Mouse (Mus musculus) left cerebral cortex, adult 18-20 months (tissue): Measurements from ENCODE around the gene Ppif. TPM values are rescaled to one million over a fixed set of nuclear protein-coding genes. Genes with fewer than 3 reads are reported as not detected.

Experiments
- DNase-seq, 2 experiments: peaks; one replicate each; pipeline ENCODE4 v3.0.0; 2021 to 2022; ENCODE audit warnings: low spot score in 2 of 2, mixed read lengths in 1 of 2
- total RNA-seq, 2 experiments: library from RNA; stranded (reverse); gene quantifications; 2 replicates each; pipeline ENCODE4 v1.2.3; 2021

The Ppif gene
- total RNA-seq, 2 experiments from 2014 or later: 25.4 to 25.6 TPM

DNA sequence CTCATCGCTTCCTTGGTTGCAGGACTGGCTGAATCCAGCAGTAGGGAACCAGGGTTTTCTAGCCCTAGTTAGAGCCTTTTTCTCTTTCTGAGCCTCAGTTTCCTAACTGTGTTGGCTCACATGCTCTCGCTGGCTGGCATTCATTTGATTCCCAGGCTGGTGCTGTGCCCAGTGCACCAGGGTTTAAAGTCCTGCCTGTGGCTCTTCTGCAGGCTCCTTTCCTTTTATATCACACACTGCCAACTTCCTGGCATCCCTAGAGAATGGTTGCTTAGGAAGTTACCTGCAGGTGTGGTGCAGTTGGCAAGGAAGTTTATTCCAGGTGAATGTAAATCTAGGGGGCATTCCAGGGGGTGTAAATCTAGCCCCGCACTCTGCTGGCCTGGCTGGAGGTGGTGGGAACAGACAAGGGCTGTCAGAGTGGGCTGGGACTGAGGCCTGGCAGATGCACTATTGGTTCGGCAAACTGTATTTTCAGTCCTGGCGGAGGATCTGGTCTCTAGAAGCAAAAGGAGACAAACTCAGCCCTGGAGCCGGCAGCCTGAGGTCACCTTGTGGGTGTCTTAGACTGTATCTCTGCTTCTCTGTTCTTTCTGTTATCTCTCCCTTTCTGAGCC, 575 bp upstream of the Ppif start:
- no peak for DNase-seq

DNA sequence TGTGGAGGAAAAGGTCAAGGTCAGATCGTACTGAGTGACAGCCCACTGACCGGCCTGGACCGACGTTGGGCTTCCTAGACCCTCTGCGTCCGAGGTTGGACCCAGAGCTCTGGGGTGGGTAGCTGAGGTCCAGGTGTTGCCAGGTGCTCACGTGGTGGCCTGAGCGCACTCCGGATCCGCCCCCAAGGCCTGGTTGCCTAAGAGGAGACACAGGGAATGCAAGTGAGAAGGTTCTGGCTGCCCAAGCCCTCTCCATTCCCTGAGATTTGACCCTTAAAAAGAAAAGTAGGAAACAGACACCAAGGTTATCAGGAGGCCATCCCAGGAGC, 579 bp downstream of the Ppif start:
- no peak for DNase-seq

DNA sequence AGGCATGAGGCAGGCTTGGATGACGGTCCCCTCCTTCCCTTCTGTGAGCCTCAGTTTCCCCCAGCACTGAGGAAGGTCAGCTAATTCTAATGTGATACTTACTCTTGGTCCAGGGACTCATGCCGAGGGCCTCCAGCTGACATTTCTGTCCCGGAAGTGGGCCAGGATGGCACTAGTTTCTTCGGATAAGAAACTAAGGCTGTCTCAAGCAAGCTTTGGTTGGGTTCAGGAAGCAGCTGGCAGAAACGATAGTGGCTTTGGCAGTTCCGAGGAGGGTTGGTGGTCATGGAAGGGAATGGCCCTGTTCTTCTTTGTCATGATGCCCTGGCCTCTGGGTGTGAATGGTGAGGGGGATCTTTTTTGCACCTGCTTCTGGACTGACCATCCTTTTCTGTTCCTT, 1.1 kb downstream of the Ppif start:
- no peak for DNase-seq

DNA sequence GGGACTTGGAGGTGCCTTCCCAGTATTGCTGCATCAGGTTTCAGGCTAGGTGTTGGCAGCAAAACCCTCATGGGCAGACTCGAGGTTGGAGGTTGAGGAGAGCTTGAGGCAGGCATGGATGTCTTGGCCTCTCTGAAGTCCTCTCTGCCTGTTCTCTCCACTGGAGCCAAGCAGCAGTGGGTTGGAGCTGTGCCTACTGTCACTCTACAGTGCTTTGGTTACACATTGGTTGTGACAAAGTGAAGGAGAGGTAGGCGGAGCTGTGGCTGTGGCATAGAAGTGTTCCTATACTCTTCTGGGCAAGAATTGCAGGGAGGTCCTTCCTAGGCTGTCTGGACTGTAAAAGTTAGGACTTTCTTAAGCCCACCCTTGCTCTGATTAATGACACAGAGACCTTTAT, 2.4 kb downstream of the Ppif start:
- DNase-seq: no peak

DNA sequence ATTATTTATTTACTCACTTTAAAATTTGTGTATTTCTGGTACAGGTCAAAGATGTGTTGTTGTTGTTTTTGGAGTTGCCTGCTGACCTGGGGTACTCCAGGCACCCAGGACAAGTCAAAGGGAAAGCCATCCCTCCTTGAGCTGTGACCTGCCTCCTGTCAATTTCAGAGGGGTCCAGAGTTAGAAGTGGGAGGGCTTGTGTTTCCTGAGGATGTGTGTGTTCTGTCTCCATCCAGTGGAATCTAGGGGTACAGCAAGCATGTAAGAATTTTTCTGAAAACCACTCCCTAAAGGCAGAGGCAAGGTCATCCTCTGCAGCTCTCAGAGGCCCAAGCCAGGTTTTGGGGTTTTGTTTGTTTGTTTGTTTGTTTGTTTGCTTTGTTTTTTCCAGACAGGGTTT, 8.0 kb downstream of the Ppif start:
- DNase-seq: no peak

DNA sequence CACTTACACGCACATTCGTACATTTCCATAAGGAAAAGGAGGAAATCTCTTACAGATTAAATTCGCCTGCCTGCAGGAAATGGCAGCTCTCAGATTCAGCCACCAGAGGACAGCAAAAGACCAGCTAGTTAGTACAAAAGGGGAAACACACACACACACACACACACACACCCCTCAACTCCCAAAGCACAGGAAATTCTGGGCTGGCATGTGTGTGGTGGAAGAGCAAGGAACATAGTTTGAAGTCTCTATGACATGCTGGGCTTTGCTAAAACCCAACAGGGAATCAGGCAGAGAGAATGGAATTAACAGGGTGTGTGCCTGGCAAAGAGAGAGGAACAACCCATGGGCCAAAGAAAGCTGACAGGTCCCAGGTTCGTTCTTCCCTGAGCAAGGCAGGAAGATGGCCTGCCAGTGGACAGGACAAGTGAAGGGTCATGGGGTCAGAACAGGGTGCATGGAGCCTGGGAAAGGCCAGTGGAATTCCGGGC, 13.8 kb downstream of the Ppif start:
- DNase-seq: peak; percentile 47 to 63

DNA sequence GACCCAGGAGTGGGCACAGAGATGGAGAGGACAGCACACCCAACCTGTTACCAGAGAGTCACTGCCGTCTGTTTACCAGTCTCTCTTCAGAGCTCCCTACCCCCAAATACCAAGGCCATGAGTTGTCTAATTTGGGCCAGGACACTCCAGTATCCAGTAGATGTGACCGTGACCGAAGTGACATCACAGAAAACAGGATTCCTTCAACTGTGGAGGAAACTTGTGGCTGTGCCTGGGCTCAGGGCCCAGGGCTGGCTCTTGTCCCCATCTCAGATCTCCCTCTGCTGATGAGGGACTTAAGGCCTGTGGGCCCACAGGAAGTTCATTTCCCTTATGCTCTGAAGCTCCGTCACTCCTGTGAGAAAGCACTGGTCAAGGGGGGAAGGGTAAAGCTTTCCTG, 14.5 kb downstream of the Ppif start:
- no peak for DNase-seq

DNA sequence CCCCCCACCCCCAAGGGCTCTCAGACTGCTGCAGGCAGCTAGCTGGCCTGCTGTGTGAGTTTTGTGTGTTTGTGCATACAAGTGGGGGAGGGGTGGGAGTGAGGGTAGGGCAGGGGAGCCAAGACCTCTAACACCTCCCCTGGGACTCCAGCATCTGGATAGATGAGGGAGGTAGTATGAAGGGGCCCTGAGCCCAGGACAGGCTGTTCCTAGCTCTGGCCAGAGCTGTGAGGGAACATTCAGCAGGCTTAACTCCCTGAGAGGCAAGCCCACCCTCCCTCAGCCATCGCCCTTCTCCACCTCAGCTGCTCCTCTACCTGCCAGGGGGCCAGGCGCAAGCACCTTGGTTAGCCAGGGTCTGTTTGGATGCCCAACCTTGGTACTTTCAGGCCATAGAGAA, 15.0 kb downstream of the Ppif start:
- no peak for DNase-seq

DNA sequence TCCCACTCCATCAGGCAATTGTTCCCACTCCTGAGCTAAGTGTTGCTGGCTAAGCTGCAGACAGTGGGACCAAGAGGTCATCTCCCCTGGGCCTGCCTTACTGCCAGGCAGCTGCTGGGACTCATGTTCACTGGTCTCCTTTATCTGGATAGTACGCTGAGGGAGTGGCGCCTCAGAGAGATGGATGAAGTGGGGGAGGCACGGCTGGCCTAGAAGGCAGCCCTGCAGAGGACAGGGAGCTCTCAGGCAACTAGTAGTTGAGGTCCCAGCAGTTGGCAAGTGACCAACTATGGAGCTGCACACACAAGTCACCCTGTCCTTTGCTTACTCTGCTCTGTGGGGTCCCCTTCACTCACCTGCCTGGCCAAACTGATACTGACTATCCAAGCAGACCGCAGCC, 16.1 kb downstream of the Ppif start:
- DNase-seq: no peak

DNA sequence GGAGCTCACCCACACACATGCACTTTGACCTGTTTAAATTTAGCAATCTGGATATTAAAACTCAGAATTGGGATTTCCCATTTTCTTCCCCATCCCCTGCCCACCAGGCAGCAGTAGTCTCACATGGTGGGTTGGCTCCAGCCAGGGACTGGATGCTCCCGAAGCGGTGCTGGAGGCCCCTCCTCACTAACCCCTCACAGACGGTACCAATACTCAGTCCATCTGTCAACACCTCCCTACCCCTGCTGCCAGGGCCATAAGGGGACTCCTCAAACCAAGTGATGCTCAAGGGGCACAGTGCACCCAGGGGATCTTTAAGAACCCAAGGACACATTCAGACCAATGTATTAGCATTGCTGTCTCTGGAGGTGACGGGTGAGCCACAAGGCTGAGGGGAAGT, 16.7 kb downstream of the Ppif start:
- DNase-seq: no peak

DNA sequence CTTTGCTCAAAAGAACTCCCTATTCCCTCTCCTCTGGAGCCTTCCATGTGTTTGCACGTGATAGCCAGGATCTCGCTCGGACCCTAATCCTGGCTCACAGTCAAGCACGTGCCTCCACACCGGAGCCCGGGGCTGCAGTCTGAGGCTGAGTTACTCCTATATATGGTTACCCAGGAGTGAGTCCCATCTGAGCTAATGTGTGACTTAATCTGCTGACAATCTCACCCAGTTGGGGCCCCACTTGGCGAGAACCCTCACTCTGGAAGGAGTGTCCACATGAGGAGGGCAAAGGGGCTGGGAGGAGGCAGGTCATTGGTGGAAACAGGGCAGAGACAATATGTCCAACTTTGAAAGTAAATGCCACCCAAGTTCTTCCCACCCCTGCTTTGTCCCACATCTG, 17.2 kb downstream of the Ppif start:
- DNase-seq: no peak

DNA sequence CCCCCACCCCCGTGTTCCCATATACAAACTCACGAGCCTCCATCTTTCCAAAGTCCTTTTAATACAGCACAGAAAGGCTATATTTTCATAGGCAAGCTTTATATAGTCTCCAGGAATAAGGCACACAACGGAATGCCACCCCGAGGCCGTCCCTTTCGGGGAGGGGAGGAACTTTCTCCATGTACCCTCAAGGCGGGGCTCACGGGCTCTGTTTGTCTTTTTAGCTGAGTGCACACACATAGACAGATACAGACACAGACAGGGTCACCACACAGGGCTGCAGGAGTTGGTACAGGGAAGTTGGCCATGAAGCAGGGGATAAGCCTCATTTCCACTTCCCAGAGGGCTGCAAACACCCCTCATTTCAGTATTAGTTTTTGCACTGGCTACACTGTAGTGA, 17.6 kb downstream of the Ppif start:
- no peak for DNase-seq

DNA sequence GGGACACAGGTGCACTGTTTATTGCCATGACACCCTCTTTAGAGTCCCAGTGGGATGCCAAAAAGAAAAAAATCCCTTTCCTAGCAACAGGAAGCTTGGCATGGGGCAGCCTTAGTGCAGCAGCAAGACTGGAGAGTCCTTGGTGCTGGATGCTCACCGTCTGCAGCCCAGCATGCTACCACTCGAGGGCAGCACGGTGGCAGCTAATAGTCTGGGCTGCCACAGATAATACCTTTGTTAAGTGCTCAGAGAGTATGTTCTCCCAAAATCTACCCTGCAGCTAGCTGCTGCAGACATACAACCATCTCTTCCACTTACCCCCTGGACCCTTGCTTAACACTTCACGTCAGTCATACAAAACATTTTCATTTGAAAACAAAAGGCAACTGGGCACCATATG, 19.5 kb downstream of the Ppif start:
- DNase-seq: peak in 1 of 2 experiments; percentile 53

DNA sequence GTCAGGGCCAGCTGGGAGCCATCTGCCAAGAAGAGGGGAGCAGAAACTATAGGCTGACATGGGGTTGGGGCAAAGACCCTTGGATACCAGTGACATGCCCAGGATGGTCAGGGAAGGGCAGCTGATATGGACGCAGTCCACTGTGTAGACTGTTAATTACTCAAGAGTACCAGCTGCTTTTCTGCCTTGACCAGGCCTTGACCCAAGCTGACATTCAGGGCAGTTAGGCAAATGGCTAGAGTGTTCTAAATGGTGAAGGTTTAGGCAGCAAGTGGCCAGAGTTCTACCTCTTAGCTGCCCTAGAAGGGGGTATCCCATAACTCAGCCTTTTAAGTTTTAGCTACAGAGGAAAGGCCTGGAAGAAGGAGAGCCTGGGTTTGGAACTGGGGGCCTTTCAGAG, 22.6 kb downstream of the Ppif start:
- DNase-seq: no peak

DNA sequence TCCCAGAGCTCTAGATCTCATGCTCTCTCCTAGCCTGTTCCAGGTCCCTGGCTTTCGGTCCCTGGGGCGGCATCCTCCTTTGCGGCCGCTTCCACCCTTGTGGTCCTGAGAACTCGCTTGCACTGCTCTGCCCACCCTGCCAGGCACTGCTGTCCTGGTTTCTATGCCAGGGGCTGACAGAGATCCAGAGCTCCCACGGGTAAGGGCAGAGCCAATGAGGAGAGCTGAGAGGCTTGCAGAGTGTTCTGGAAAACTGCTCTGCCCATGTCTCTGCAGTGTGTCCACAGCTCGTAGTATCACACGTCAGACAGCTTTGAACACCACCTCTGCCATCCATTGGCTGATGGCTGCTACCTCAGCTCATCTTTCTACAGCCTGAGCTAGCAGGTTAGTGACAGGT, 23.8 kb downstream of the Ppif start:
- DNase-seq: peak in 1 of 2 experiments; percentile 19

DNA sequence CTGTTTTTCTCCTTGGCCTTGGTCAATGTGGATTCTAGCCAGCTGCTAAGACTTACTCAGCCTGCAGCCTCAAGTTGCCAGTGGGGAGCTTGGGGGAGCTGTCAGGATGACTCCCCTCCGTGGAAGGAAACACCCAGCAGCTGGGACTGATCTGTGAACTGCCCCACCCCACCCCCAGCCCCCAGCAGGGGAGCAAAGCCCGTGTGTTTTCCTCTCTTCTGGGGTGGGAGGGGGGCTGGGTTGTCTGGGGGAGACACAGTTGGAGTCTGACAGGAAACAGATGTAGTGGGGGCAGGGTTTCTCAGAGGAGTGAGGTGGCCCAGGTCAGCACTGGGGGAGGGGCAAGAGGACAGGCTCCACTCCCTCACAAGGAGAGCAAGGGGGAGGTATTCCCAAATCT, 24.5 kb downstream of the Ppif start:
- DNase-seq: no peak

DNA sequence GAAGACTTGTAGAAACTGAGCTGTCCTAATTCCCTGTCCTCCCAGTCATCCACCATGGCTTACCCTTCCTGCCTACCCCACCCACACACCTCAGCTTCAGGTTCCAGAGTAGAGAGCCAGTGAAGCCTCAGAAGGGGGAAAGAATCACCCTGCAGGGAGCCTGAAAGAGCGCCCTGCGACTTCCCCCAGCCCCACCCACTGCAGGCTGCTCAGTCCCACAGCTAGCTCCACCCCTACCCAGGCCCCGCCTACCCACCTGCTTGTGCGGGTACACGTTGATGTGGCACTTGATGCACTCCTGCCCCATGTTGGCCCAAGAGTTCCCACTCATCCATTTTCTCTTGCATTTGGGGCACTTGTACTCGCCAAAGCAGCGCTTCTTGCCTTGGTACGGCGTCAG, 25.4 kb downstream of the Ppif start:
- DNase-seq: no peak

DNA sequence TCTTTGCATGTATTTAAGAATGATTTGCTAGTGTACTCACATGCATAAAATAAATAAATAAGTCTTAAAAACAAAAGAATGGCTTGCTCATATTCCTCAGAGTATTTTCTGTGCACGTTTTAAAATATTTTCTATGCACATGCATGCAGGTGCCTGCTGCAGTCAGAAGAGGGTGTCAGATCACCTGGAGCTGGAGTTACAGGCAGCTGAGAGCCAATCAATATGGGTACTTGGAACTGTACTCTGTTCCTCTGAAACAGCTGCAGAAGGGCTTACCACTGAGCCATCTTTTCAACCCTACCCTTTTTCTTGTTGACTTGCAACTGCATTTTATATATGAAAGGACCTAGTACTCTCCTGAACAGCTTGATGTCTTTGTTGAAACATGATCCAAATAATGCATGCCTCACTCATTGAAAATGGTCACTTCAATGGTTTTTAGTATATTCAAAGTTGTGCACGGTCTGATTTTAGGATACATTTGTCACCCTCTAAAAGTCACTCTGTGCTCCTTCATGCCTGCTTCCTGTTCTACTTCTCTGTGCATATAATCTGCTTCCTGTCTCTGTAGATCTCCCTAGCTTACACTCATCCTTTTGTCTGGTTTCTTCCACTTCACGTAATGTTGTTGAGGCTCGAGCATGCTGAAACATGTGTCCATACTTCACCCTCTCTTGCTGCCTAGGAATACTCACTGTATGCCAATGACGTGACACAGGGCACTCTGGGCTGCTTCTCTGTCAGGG, 27.2 kb downstream of the Ppif start:
- no peak for DNase-seq

DNA sequence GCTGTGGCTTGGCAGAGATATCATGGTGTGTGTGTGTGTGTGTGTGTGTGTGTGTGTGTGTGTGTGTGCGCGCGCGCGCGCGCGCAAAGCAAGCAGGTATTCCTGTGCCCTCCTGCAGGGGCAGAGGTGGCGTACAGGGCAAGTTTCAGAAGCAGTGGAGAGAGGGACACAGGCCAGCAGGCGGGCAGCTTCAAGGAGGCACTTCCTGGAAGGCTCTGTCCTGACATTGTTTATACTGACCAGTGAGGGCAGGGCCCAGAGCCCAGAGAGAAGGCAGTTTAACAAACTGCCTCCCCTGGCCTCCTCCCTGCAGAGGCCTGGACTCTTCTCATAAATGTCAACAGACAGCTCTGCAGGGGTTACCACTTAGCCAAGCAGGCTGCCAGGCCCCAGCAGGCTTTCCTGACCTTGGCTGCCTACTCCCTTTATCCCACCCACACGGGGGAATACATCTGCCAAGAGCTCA, 31.1 kb downstream of the Ppif start:
- no peak for DNase-seq

DNA sequence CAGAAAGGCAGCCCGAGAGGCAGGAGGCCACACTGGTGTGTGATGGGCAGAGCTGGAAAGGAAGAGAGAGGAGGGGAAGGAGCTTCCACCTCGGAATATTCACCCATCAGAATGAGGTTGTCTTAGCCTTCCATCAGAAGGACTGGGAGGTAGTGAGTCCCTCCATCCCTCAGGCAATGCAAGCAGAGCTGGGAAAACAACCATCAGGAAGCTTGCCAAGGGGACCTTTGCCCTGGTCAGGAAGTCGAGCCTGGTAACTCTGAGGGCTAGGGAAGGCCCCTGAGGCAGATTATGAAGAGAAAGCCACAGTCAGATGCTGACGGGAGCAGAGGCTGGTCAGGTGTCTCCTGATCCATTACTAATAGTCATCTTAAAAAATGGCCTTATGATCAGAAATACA, 31.7 kb downstream of the Ppif start:
- no peak for DNase-seq

DNA sequence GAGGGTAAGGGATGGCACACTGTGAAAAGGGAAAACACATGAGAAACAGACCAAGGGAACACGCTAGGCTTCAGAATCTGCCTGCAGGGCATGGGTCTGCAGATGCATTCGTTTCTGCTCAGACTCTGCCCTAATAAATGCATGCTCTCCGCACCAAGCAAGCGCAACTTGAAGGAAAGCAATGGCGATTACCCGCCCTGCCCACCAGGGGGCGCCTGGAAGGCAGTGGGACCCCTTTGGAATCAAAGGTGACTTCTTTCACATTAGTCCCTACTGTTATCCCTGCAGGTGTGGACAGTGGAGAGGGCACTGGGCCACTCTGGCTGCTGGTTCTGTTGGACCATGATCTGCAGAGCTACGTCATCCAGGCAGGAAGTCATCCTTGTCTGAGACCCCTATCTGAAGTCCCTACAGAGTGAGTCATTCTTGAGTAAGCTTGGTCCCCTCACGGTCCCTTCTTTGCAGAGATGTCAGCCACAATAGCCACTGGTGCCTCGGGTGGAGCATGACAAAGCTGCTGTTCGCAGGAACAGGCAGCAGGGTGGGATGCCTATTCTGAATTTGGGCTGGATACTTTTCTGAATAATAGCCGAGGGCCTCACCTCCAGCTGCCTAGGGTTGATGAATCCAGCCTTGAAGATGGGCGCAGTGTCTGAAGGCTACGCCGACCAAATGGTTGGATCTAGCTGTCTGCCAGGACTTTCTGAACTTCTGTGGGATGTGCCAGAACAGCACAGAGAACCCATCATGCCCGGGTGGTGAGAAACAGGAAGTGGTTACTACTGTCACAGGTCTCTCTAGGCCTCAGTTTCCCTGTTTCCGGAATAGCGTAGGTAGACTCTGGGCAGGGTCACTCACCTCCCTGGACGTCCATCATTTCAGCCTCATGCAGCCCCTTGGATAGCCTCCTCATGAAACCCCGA, 32.5 kb downstream of the Ppif start:
- DNase-seq: peak in 1 of 2 experiments; percentile 54

DNA sequence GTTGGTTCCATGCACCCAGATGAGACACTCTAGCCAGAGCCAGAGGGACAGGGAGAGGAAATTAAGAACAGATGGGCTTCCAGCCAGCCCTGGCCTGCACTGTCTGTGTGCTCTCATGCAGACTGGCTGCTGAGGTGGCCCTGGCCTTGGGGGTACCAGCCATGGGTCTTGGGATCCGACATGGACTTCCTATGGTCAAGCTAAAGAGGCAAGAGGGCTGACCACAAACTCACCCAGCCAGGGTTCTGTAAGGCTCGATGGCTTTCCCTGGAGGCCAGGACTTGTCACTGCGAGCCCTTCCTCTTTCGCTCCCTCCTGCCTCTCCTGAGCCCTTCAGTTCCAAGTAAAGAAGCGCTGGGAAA, 33.2 kb downstream of the Ppif start:
- DNase-seq: no peak
